Mouse (Mus musculus) liver, embryonic 14.5 days (tissue): Measurements from ENCODE around the gene Eml4.

Source experiments
- CTCF ChIP-seq: IDR thresholded peaks from 2 replicates; pipeline ENCODE4 v1.5.1; 2016; ENCODE audit warnings: antibody characterized with exemption, low read depth, control low read depth
- EP300 ChIP-seq: IDR thresholded peaks from 2 replicates; pipeline ENCODE4 v1.6.1; 2016; ENCODE audit warnings: antibody characterized with exemption, low read depth

- TF ChIP-seq CTCF = no peak
- no peak for TF ChIP-seq EP300
These were observed 32.0 kb downstream of the Eml4 start for GRCm38 (mm10) chr17:83382752-83383151.
